Mouse (Mus musculus) hindbrain, postnatal 0 days (tissue): ENCODE data around the gene Tmem30a. TPM values are rescaled to one million over a fixed set of nuclear protein-coding genes. Genes with fewer than 3 reads are reported as not detected.

ENCODE experiments used
- ATAC-seq: fragments of 200-750 bp; cut with Nextera tagmentation; 2 replicates; pipeline ENCODE4 v1.8.0; 2017; ENCODE audit warnings: mild to moderate bottlenecking, moderate TSS enrichment, moderate library complexity
- DNase-seq: peaks from one replicate; pipeline ENCODE4 v3.0.0-alpha.2; 2015; ENCODE audit warnings: low spot score
- H3K27ac ChIP-seq: fragments of 300-500 bp; sonication (generic); 2 replicates; pipeline ENCODE4 v1.5.1; 2014; ENCODE audit warnings: mild to moderate bottlenecking
- H3K27me3 ChIP-seq: fragments of 300-500 bp; sonication (generic); 2 replicates; pipeline ENCODE4 v1.6.1; 2014; ENCODE audit warnings: low read length, mixed read lengths; ENCODE audit not compliant: insufficient read depth
- H3K36me3 ChIP-seq: fragments of 300-500 bp; sonication (generic); 2 replicates; pipeline ENCODE4 v1.6.1; 2014; ENCODE audit warnings: low read length, mixed read lengths; ENCODE audit not compliant: insufficient read depth
- H3K4me1 ChIP-seq: fragments of 300-500 bp; sonication (generic); 2 replicates; pipeline ENCODE4 v1.6.1; 2014; ENCODE audit warnings: antibody characterized with exemption, low read length, mixed read lengths; ENCODE audit not compliant: insufficient read depth
- H3K4me2 ChIP-seq: fragments of 300-500 bp; sonication (generic); 2 replicates; pipeline ENCODE4 v1.6.1; 2014; ENCODE audit warnings: low read depth, mild to moderate bottlenecking, low read length, moderate library complexity, mixed read lengths
- H3K4me3 ChIP-seq: fragments of 300-500 bp; sonication (generic); 2 replicates; pipeline ENCODE4 v1.5.1; 2014; ENCODE audit warnings: low read length
- H3K9ac ChIP-seq: fragments of 300-500 bp; sonication (generic); replicated peaks from 2 replicates; pipeline ENCODE4 v1.6.1; 2014; ENCODE audit warnings: mild to moderate bottlenecking, low read length, moderate library complexity, mixed read lengths
- H3K9me3 ChIP-seq: fragments of 300-500 bp; sonication (generic); 2 replicates; pipeline ENCODE4 v1.6.1; 2016; ENCODE audit warnings: low read length, mixed read lengths
- CTCF ChIP-seq: IDR thresholded peaks from 2 replicates; pipeline ENCODE4 v1.5.1; 2016; ENCODE audit warnings: antibody characterized with exemption, control low read depth, low read depth
- WGBS: fragments of 180-500 bp; shearing (Covaris S2); extraction: QIAGEN DNeasy Blood & Tissue Kit; methylation state at CpG from one replicate; pipeline ENCODE4 v1.1.7; 2014; 5-methylcytosine and 5-hydroxymethylcytosine counted together
- polyA plus RNA-seq: library from polyadenylated mRNA; unstranded; fragments of >200 nt; fragmentation: Nextera tagmentation; extraction: Ambion mirVana; gene quantifications from 2 replicates; pipeline ENCODE4 v1.2.1, GENCODE M21; 2015
- total RNA-seq: library from RNA; depleted of rRNA; stranded (reverse); fragments of >200 nt; gene quantifications from 2 replicates; pipeline ENCODE4 v1.2.3, GENCODE M21; 2014

Tmem30a gene
- total and polyA plus RNA-seq, 2 experiments from 2014 or later, result 123 to 193 TPM

DNA sequence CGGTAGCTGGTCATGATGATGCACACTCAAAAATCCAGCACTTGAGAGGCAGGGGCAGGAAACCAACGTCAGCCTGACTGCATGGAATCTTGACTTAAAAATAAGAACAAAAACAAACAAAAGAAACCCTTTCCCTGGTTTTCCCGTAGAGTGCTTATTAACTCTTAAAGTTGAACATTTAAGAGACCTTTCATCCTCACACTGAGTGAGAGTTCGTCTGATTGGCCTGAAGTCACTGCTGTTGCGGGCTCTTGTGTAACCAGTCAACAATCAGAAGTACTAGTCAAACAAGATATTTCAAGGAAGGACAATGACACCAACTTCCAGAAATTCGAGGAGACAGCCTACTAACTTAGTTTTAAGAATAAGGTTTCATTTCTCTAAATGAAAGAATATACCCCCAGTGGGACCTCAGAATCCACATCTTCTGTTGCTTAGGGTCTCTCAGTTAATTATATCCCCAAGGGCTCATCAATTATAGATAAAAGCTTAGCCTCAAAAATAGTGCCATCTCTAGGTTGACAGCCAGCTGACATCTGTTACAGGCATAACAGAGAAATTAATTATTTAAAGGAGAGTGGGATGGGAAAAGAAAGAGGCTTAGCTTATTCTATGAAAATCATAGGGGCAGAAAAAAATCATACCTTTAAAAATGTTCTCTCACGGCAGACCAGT, 3.3 kb upstream of the Tmem30a start:
- 72% methylated on average over 7 of the region's 7 CpGs for WGBS
- no peak overlapping the region for H3K27ac ChIP-seq
- H3K4me1 ChIP-seq, result peaks cover 4% of the 10 kb centered on the region; the same call in 1 of the 2 replicates
- no peaks in the 10 kb centered on the region for H3K27me3 ChIP-seq
- ATAC-seq (no peak), DNase-seq (no peak)
- no peak overlapping the region for H3K4me2 ChIP-seq
- no peak overlapping the region for H3K9ac ChIP-seq
- no peaks in the 10 kb centered on the region for H3K36me3 ChIP-seq
- no peaks in the 10 kb centered on the region for H3K9me3 ChIP-seq
- H3K4me3 ChIP-seq, result no peak overlapping the region
- TF ChIP-seq CTCF, result no peak

GRCm38 (mm10) chr9:79795076-79795475, 1.8 kb upstream of the Tmem30a start:
- H3K36me3 ChIP-seq, result no peaks in the 10 kb centered on the region
- H3K27ac ChIP-seq, result no peak overlapping the region
- H3K4me3 ChIP-seq, result no peak overlapping the region
- H3K9ac ChIP-seq, result no peak overlapping the region
- H3K27me3 ChIP-seq, result no peaks in the 10 kb centered on the region
- WGBS, result 100% methylated on average over 1 of the region's 1 CpGs
- DNase-seq (no peak), ATAC-seq (no peak)
- H3K4me1 ChIP-seq, result peaks cover 10% of the 10 kb centered on the region
- TF ChIP-seq CTCF, result no peak
- no peaks in the 10 kb centered on the region for H3K9me3 ChIP-seq
- H3K4me2 ChIP-seq, result no peak overlapping the region

GRCm38 (mm10) chr9:79785794-79786085, 7.6 kb downstream of the Tmem30a start:
- no peak overlapping the region for H3K27ac ChIP-seq
- no peaks in the 10 kb centered on the region for H3K4me1 ChIP-seq
- H3K9ac ChIP-seq, result no peak overlapping the region
- H3K4me3 ChIP-seq, result no peak overlapping the region
- H3K4me2 ChIP-seq, result no peak overlapping the region
- 70% methylated on average over 2 of the region's 2 CpGs for WGBS
- ATAC-seq (no peak), DNase-seq (no peak)
- no peaks in the 10 kb centered on the region for H3K36me3 ChIP-seq
- no peak for TF ChIP-seq CTCF
- H3K27me3 ChIP-seq, result no peaks in the 10 kb centered on the region
- no peaks in the 10 kb centered on the region for H3K9me3 ChIP-seq

GRCm38 (mm10) chr9:79784934-79785793, 8.1 kb downstream of the Tmem30a start:
- H3K4me2 ChIP-seq, result no peak overlapping the region
- H3K27me3 ChIP-seq, result no peaks in the 10 kb centered on the region
- ATAC-seq (no peak), DNase-seq (no peak)
- no peaks in the 10 kb centered on the region for H3K36me3 ChIP-seq
- 91% methylated on average over 2 of the region's 2 CpGs for WGBS
- H3K4me3 ChIP-seq, result no peak overlapping the region
- H3K9ac ChIP-seq, result no peak overlapping the region
- no peak for TF ChIP-seq CTCF
- no peak overlapping the region for H3K27ac ChIP-seq
- H3K4me1 ChIP-seq, result no peaks in the 10 kb centered on the region
- H3K9me3 ChIP-seq, result no peaks in the 10 kb centered on the region

- no peak overlapping the region for H3K4me3 ChIP-seq
- H3K9ac ChIP-seq, result no peak overlapping the region
- H3K4me2 ChIP-seq, result no peak overlapping the region
- H3K27me3 ChIP-seq, result no peaks in the 10 kb centered on the region
- no peaks in the 10 kb centered on the region for H3K9me3 ChIP-seq
- H3K4me1 ChIP-seq, result no peaks in the 10 kb centered on the region
- DNase-seq (no peak), ATAC-seq (no peak)
- no peak overlapping the region for H3K27ac ChIP-seq
- WGBS, result 58% methylated on average over 3 of the region's 3 CpGs
- no peaks in the 10 kb centered on the region for H3K36me3 ChIP-seq
- TF ChIP-seq CTCF, result no peak
Observed at GRCm38 (mm10) chr9:79784439-79784838, 8.9 kb downstream of the Tmem30a start.

- Histone ChIP-seq H3K36me3 (peaks cover 4% of the 10 kb centered on the region; the same call in 1 of the 2 replicates), H3K9me3 (no peaks in the 10 kb centered on the region), H3K4me2 (no peak overlapping the region), H3K27me3 (no peaks in the 10 kb centered on the region), H3K9ac (no peak overlapping the region), H3K27ac (no peak overlapping the region), H3K4me1 (no peaks in the 10 kb centered on the region), H3K4me3 (no peak overlapping the region)
- WGBS, result 77% methylated on average over 2 of the region's 2 CpGs
- peak; percentile 52 for TF ChIP-seq CTCF
- ATAC-seq, result no peak
- DNase-seq, result peak; percentile 43
Observed at GRCm38 (mm10) chr9:79779354-79779753, 14.0 kb downstream of the Tmem30a start.
